ENCODE assay signal across 8 mouse cellular contexts in genomic region chr6:143099681-143100382, GRCm38 (mm10). TPM values are rescaled to one million over a fixed set of nuclear protein-coding genes. Genes with fewer than 3 reads are reported as not detected.
DNase-seq lines count a peak whose midpoint lies in the region; ATAC-seq and TF ChIP-seq lines count a peak whose summit lies in the region.

Gene C2cd5, minus strand, starts transcription at chr6:143100141.

- no peaks in the 10 kb centered on the region for H3K9me3 ChIP-seq in E14TG2a.4 (ENCODE audit: low read length)
- no peaks in the 10 kb centered on the region for H3K9me3 ChIP-seq in forebrain, embryonic 12.5 days
- no peaks in the 10 kb centered on the region for H3K9me3 ChIP-seq in heart, postnatal 0 days (replicated peaks; ENCODE audit: control insufficient read depth, low read length)
- H3K9me3 ChIP-seq in liver, postnatal 0 days (ENCODE audit: low read length): no peaks in the 10 kb centered on the region
- 0 out of 2 replicates have a peak, but pooled peaks cover 2% of the 10 kb centered on the region for H3K9me3 ChIP-seq in neural tube, embryonic 14.5 days (ENCODE audit: control insufficient read depth, low read length)

- DNase-seq in c-Kit-positive CD71-positive TER-119-positive erythroid progenitor cells, embryonic 14.5 days (ENCODE audit: low spot score): peak; percentile 94
- DNase-seq in heart, postnatal 0 days (ENCODE audit: low spot score): peak; percentile 95
- DNase-seq in large intestine, adult 2 months (ENCODE audit: low read depth, low spot score): peak; percentile 71
- peak; percentile 99 for DNase-seq in liver, postnatal 0 days
- DNase-seq in testis, postnatal 10 days (ENCODE audit: low spot score): peak; percentile 98

- peak within 1 kb of the TSS; percentile 90 for H3K9ac ChIP-seq in forebrain, embryonic 12.5 days
- peak within 1 kb of the TSS; percentile 87 for H3K9ac ChIP-seq in heart, postnatal 0 days (replicated peaks; ENCODE audit: low read depth, low read length)
- H3K9ac ChIP-seq in liver, postnatal 0 days (replicated peaks): peak within 1 kb of the TSS; percentile 86
- H3K9ac ChIP-seq in neural tube, embryonic 14.5 days (replicated peaks; ENCODE audit: low read depth, low read length): peak within 1 kb of the TSS; percentile 84

- H3K27me3 ChIP-seq in E14TG2a.4 (ENCODE audit: insufficient read depth, low read length): no peaks in the 10 kb centered on the region
- peaks cover 8% of the 10 kb centered on the region for H3K27me3 ChIP-seq in forebrain, embryonic 12.5 days
- no peaks in the 10 kb centered on the region for H3K27me3 ChIP-seq in heart, postnatal 0 days (ENCODE audit: control insufficient read depth, insufficient read depth, low read length)
- H3K27me3 ChIP-seq in liver, postnatal 0 days (ENCODE audit: insufficient read depth, low read length): no peaks in the 10 kb centered on the region
- H3K27me3 ChIP-seq in neural tube, embryonic 14.5 days (ENCODE audit: control insufficient read depth, insufficient read depth, low read length): no peaks in the 10 kb centered on the region

- H3K27ac ChIP-seq in forebrain, embryonic 12.5 days: peak within 1 kb of the TSS; percentile 97
- H3K27ac ChIP-seq in heart, postnatal 0 days (ENCODE audit: low read depth): peak within 1 kb of the TSS; percentile 84
- peak within 1 kb of the TSS; percentile 84 for H3K27ac ChIP-seq in liver, postnatal 0 days (ENCODE audit: low read depth)
- H3K27ac ChIP-seq in neural tube, embryonic 14.5 days (ENCODE audit: low read depth, low read length): peak within 1 kb of the TSS; percentile 95

- TF ChIP-seq EP300 in heart, postnatal 0 days (IDR thresholded peaks at IDR 0.05; ENCODE audit: low read depth): no peak; the same call in 1 of the 2 replicates
- peak; percentile 51; the same call in 1 of the 2 replicates for TF ChIP-seq EP300 in liver, postnatal 0 days (IDR thresholded peaks at IDR 0.05; ENCODE audit: low read depth)

- H3K4me2 ChIP-seq in forebrain, embryonic 12.5 days: peak within 1 kb of the TSS; percentile 75
- peak within 1 kb of the TSS; percentile 90 for H3K4me2 ChIP-seq in heart, postnatal 0 days (ENCODE audit: low read depth, low read length)
- H3K4me2 ChIP-seq in liver, postnatal 0 days (ENCODE audit: low read depth, low read length): peak within 1 kb of the TSS; percentile 78
- peak within 1 kb of the TSS; percentile 72 for H3K4me2 ChIP-seq in neural tube, embryonic 14.5 days (ENCODE audit: low read depth, low read length)

- peak within 1 kb of the TSS; percentile 91 for H3K4me3 ChIP-seq in E14TG2a.4 (replicated peaks; ENCODE audit: low read length)
- H3K4me3 ChIP-seq in forebrain, embryonic 12.5 days (replicated peaks): peak within 1 kb of the TSS; percentile 83
- H3K4me3 ChIP-seq in heart, postnatal 0 days (ENCODE audit: low read depth, low read length): peak within 1 kb of the TSS; percentile 88
- peak within 1 kb of the TSS; percentile 80 for H3K4me3 ChIP-seq in liver, postnatal 0 days (ENCODE audit: low read depth, low read length)
- H3K4me3 ChIP-seq in neural tube, embryonic 14.5 days (ENCODE audit: low read depth, low read length): peak within 1 kb of the TSS; percentile 89

- ATAC-seq in forebrain, embryonic 12.5 days (ENCODE audit: low FRiP score): peak; percentile 97
- ATAC-seq in heart, postnatal 0 days (ENCODE audit: insufficient read depth, low read depth): peak; percentile 98
- peak; percentile 95 for ATAC-seq in liver, postnatal 0 days
- ATAC-seq in neural tube, embryonic 14.5 days (ENCODE audit: low read depth): peak; percentile 97

- TF ChIP-seq CTCF in E14TG2a.4 (conservative IDR thresholded peaks at IDR 0.05; ENCODE audit: low read length): no peak
- no peak for TF ChIP-seq CTCF in heart, postnatal 0 days (IDR thresholded peaks at IDR 0.05; ENCODE audit: low read depth)
- TF ChIP-seq CTCF in liver, postnatal 0 days (IDR thresholded peaks at IDR 0.05; ENCODE audit: low read depth): peak; percentile 16; the same call in 1 of the 2 replicates

- H3K36me3 ChIP-seq in E14TG2a.4 (ENCODE audit: insufficient read depth, low read length): peaks cover 33% of the 10 kb centered on the region
- 0 out of 2 replicates have a peak, but pooled peaks cover 9% of the 10 kb centered on the region for H3K36me3 ChIP-seq in forebrain, embryonic 12.5 days (replicated peaks)
- H3K36me3 ChIP-seq in heart, postnatal 0 days (replicated peaks; ENCODE audit: control insufficient read depth, insufficient read depth, low read length): 0 out of 2 replicates have a peak, but pooled peaks cover 4% of the 10 kb centered on the region
- H3K36me3 ChIP-seq in liver, postnatal 0 days (replicated peaks; ENCODE audit: insufficient read depth, low read length): no peaks in the 10 kb centered on the region
- peaks cover 5% of the 10 kb centered on the region; the same call in 1 of the 2 replicates for H3K36me3 ChIP-seq in neural tube, embryonic 14.5 days (ENCODE audit: control insufficient read depth, insufficient read depth, low read length)

- H3K4me1 ChIP-seq in E14TG2a.4 (replicated peaks; ENCODE audit: low read depth, low read length): peaks cover 66% of the 10 kb centered on the region
- peaks cover 19% of the 10 kb centered on the region for H3K4me1 ChIP-seq in forebrain, embryonic 12.5 days
- H3K4me1 ChIP-seq in heart, postnatal 0 days (ENCODE audit: control insufficient read depth, insufficient read depth): 0 out of 2 replicates have a peak, but pooled peaks cover 3% of the 10 kb centered on the region
- 0 out of 2 replicates have a peak, but pooled peaks cover 6% of the 10 kb centered on the region for H3K4me1 ChIP-seq in liver, postnatal 0 days (ENCODE audit: insufficient read depth)
- no peaks in the 10 kb centered on the region for H3K4me1 ChIP-seq in neural tube, embryonic 14.5 days (ENCODE audit: control insufficient read depth, insufficient read depth, low read length)

- under 1% methylated on average over 72 of the region's 75 CpGs for WGBS in forebrain, embryonic 12.5 days
- under 1% methylated on average over 59 of the region's 75 CpGs for WGBS in heart, postnatal 0 days
- WGBS in large intestine, adult 2 months: 1% methylated on average over 60 of the region's 75 CpGs
- under 1% methylated on average over 62 of the region's 75 CpGs for WGBS in liver, postnatal 0 days (ENCODE audit: insufficient replicate concordance)
- 0% methylated on average over 65 of the region's 75 CpGs for WGBS in neural tube, embryonic 14.5 days

RNA-seq across cellular contexts. Expression of gene C2cd5, which starts in this region (rescaled TPM):
- 44.6 and 46.0 TPM in 2 replicates for polyA plus RNA-seq in forebrain, embryonic 12.5 days (2016; fragmentation: Nextera tagmentation; extraction: Ambion mirVana)
- 7.3 and 17.4 TPM in 2 replicates for total RNA-seq in heart, postnatal 0 days (2014; rRNA removed; ENCODE audit: low replicate concordance)
- polyA plus RNA-seq in heart, postnatal 0 days (2015; fragmentation: Nextera tagmentation; extraction: Ambion mirVana): 7.5 and 8.0 TPM in 2 replicates
- polyA plus RNA-seq in large intestine, adult 2 months (2012; rRNA removed): 14.5 and 17.4 TPM in 2 replicates
- polyA plus RNA-seq in liver, postnatal 0 days (2015; fragmentation: Nextera tagmentation; extraction: Ambion mirVana): 7.2 and 7.9 TPM in 2 replicates
- 59.8 and 60.7 TPM in 2 replicates for polyA plus RNA-seq in neural tube, embryonic 14.5 days (2014; fragmentation: Nextera tagmentation; extraction: Ambion mirVana)

Comparison
In these comparisons a context has a peak if more than half of its experiments do, and no peak if none do; other contexts are left out.
1. Peak in every context shown above with its lines: DNase-seq, ATAC-seq, H3K4me3 ChIP-seq and H3K27ac ChIP-seq.